Mouse (Mus musculus) cerebellum, postnatal 4 days (tissue): ENCODE measurements at regions not wholly inside any gene's neighbourhood (a gene's known extent, or its start where the extent isn't known, plus 50 kb on each side); places are given as distances from the start of the nearest gene placed in this dataset.

Experiments
- DNase-seq, 2 experiments: peaks; one replicate each; pipeline ENCODE4 v3.0.0; 2022; ENCODE audit warnings: low spot score in 2 of 2, mixed read lengths in 1 of 2

GRCm38 (mm10) chr2:173418951-173419350 is 103.4 kb upstream of the 1700021F07Rik start:
- no peak for DNase-seq

- DNase-seq = no peak
Measured at GRCm38 (mm10) chr2:173419972-173420391, 102.4 kb upstream of the 1700021F07Rik start.

DNA sequence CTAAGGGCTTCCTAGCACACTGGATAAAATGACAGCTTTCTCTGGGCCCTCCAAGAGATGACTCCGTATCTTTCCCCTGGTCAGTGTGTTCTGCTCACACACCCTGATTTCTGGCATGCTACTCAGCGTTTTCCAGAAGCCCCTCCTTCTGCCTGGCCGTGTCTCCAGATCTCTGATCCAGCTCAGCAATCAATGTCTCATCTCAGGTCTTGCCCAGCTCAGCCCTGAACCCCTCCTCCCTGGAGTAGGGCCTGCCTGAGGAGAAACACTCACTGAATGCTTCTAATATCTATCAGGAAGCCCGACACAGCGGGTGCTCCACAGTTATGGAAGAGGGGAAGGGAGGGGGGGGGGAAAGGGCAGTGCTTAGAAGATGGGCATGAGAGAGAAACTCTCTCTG is 101.9 kb upstream of the 1700021F07Rik start:
- DNase-seq = no peak

- DNase-seq = peak in 1 of 2 experiments; percentile 23
Measured at GRCm38 (mm10) chr2:173424875-173425274, 97.5 kb upstream of the 1700021F07Rik start.

DNA sequence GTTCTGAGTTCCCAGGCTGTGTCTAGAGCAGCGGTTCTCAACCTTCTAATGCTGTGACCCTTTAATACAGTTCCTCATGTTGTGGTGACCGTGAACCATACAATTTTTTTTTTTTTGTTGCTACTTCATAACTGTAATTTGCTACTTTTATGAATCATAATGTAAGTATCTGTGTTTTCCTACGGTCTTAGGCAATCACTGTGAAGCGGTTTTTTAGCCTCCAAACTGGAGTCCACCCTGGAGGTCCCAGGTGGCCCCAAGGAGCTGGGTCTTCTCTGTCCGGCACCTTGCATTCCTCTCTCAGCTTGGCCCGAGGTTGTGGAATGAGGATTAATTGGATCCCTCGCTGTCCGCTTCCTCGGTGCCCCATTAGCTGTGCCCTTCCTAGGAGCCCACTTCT is 96.6 kb upstream of the 1700021F07Rik start:
- no peak for DNase-seq

DNA sequence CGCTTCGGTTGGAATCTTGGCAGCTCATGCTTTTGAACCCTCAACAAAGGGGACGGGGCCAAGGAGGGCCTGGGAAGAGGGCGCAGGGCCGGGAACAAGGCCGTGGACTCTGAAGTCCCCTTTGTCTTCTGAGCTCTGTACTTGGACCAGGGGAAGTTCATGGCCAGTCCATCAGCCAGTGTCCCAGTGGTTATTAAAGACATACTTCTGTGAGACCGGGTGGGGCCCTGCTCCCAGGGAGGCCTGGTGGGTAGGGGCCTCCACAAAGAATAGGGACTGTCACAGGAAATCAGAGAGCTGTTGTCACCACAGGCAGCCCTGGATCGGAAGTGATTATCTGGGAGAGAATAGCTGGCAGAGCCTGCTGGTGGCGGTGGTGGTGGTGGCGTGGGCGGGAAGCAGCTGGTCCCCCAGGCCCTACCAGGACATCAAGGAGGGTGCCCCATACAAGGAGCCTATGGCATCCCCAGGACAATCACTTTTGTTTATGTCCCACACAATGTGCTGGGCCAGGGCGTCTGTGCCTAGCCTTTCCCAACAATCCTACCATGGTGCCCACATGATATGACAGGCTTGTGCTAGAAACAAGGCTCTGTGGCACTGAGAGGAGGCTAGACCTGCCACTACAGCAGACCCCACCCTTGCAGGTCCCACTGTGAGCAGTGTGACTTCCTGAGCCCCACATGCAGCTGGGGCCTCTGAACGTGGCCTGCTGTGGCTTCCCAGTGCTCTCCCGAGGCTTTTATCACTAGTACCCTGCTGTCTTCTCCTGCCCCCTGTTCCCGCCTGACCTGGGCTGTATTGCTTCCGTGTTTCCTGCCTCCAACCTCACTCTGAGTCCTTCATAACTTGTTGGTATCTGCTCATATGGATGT is 96.0 kb upstream of the 1700021F07Rik start:
- DNase-seq = no peak

DNA sequence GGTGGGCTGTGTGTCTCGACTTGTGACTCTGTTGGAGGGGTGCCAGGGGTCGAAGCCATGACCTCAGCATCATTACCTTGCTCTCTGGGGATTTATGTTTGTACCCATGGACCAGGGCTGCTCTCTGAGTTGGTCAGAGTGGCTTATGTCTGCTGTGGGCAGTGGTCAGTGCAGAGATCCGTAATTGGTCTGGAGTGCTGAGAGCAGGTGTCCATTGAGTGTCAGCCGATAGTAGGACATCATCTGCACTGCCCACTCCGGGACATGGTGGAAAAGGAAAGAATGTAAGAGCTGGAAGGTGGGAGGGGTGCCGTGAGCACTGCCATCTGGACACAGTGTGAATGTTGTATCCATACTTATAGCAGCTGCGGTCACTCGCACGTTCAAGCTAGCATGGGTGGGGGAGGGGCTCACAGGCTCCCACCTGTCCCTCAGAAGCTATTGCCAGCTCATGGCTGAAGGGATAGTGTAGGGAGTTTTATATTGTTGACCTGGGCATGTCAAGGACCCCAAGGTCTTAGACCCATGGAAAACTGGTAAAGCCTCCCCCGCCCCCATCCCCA is 94.4 kb upstream of the 1700021F07Rik start:
- peak in 1 of 2 experiments; percentile 53 for DNase-seq

- no peak for DNase-seq
Measured at GRCm38 (mm10) chr2:173431841-173432240, 90.5 kb upstream of the 1700021F07Rik start.

DNA sequence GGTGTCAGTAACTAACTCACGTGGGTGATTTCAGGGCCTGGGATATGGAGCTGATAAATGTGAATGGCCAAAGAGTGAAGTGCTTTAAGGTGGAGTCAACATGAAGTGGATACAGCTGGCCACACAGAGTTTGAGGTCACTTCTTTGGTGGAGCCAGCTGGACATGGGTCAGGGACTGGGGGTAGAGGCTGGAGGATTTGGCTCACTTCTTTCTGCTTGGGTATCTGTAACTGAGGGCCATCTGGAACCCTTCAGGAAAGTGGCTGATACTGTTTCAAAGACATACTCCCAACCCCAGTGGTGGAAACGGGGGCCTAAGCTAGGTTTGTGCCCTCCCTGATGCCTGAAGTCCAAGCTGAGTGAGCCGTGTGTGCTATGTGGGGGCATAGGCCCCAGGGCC is 90.1 kb upstream of the 1700021F07Rik start:
- no peak for DNase-seq

DNA sequence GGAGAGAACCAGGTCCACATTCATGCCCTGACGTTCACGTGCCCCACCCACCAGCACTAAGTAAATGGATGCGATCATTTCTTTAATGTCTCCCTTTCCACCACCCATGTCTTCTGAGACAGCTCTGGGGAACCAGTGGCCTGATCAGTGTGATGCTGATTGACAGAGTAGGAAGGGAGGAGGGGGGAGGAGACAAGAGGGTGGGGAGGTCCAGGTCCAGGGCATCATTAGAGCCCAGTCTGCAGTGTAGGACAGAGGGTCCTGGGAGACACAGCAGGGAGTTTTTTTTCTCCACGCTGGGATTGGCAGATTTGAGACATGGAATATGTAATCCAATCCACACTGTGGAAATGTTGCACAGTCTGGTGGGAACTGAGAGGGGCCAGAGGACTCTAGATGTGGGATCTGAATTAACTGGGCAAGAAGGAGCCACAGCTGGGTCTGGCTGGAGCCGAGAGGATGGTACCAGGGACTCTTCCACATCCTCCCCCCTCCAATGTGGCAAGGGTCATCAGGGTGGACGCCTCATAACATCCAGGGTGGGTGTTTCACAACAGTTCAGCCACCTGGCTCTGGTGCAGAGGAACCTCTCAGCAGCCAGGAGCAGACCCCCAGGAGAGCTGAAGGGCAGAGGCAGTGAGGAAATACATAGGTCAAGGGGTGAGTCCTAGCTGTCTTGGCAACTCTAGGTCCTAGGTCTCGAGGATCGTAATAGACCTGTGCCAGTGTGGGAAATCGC is 89.3 kb upstream of the 1700021F07Rik start:
- DNase-seq = no peak

GRCm38 (mm10) chr2:173436580-173436979 is 85.8 kb upstream of the 1700021F07Rik start:
- DNase-seq = no peak

- no peak for DNase-seq
Measured at GRCm38 (mm10) chr2:173439031-173439430, 83.4 kb upstream of the 1700021F07Rik start.

DNA sequence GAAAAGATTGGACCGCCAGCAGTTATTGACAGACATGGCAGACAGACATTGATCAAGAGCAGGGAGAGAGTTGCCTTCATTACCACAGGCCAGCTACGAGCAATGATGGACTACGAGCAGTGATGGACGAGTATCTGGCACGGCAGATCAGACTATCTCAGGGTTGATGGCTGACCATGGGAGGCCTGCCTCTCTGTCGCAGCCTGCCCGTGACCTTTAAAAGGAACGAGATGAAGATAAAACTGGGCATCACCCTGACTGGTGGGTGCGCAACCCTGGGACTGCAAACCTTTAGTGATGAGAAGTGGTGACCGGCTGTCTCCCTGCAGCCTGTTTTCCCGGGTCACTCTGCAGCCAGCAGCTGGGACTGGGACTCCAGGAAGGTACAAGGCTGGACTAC is 80.3 kb upstream of the 1700021F07Rik start:
- no peak for DNase-seq

- no peak for DNase-seq
Measured at GRCm38 (mm10) chr2:173443262-173443661, 79.1 kb upstream of the 1700021F07Rik start.

DNA sequence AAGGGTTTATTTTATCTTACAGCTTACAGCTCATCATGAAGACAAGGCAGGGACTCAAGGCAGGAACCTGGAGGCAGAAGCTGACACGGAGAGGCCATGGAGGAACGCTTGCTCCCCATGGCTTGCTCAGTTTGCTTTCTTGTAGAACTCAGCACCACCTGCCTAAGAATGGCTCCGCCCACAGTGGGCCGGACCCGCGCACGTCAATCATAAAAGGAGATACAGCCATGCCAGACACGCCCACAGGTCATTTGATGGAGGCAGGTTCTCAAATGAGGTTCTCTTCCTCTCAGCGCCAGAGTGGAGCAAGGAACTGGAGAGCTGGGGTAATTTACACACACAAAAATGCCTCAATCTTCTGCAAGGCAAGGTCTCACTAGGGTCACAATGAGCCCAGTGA is 78.0 kb upstream of the 1700021F07Rik start:
- DNase-seq = no peak

GRCm38 (mm10) chr2:173445039-173445438 is 77.3 kb upstream of the 1700021F07Rik start:
- DNase-seq = no peak

GRCm38 (mm10) chr2:173448546-173449187 is 73.7 kb upstream of the 1700021F07Rik start:
- DNase-seq = no peak

DNA sequence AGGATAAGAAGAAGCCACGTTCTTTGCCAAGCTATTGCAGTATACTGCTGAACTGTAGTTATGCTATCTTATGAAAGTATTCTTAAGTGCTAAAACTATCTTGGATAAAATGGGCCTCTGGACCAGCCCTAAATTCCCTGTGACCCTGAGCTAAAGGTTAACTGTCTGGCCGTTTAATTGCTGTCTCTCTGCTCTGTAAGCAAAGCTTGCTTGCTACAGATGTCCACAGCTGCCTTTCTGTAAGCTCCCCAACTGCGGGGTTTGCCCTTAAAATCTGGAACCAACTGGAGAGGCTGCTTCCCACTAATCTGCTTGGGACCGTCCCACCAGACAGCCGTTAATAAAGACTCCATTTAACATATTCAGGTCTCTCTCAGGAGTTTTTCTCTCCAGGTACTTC is 73.2 kb upstream of the 1700021F07Rik start:
- no peak for DNase-seq

DNA sequence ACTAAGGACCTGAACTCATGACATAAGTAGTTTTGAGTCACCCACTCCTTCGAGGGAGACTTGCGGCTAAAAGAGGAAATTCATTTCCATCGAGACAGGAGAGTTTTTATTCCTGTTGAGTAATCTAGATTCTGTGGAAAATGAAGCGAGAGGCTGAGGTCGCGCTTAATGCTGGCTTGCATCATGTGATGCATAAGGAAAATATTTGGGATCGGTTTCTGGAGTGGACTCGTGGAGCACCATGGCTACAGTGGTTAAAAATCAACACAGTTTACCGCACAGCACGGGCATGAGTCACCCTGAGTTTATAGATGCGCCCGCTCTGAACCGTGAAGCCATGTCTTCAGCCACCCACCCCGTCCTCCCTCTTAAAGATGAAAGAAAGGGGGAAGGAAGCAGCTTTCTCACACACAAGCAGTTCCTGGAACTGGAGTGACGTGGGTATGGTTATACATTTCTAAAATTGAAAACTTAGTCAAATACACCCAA is 70.3 kb upstream of the 1700021F07Rik start:
- peak in 1 of 2 experiments; percentile 16 for DNase-seq

- DNase-seq = peak in 1 of 2 experiments; percentile 2
Measured at GRCm38 (mm10) chr2:173452800-173453199, 69.6 kb upstream of the 1700021F07Rik start.

DNA sequence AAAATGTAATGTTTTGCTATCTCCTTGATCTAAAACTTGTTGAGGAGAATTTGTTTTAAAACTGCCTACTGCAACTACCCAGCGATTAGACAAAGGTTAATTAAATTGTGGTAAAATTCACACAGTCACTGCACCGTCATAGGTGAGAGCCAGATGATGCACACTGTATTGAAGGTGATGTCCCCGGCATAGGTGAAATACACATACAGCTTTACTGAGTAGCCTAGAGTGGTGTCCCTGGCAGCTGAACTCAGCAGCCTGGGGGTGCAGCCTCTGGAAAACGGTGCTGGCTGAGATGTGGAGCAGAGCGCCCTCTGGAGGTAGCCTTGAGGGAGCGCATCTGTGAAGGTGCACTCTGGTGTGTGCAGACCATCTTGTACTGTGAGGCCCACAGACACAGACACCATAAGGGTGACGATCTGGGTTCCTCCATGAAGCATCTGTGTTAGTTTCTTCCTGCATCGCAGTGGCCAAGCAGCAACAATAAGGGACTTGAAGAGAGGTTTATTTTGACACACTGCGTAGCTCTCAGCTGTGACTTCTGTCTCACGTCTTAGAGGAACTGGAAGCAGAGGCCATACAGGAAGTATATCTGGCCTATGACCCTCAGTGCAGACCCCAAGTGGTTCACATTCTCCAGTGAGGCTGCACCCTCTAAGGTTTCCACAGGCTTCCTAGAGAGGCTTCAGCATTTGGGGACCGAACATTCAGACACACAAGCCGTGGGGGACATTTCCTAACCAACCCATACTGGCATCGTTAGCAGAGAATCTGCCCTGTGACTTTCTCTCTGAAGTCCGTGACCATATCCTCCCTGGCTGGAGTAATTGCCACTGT is 68.6 kb upstream of the 1700021F07Rik start:
- DNase-seq = peak; percentile 28 to 41
